Comparison of ENCODE assay signal across 17 mouse cellular contexts in the genomic region with DNA sequence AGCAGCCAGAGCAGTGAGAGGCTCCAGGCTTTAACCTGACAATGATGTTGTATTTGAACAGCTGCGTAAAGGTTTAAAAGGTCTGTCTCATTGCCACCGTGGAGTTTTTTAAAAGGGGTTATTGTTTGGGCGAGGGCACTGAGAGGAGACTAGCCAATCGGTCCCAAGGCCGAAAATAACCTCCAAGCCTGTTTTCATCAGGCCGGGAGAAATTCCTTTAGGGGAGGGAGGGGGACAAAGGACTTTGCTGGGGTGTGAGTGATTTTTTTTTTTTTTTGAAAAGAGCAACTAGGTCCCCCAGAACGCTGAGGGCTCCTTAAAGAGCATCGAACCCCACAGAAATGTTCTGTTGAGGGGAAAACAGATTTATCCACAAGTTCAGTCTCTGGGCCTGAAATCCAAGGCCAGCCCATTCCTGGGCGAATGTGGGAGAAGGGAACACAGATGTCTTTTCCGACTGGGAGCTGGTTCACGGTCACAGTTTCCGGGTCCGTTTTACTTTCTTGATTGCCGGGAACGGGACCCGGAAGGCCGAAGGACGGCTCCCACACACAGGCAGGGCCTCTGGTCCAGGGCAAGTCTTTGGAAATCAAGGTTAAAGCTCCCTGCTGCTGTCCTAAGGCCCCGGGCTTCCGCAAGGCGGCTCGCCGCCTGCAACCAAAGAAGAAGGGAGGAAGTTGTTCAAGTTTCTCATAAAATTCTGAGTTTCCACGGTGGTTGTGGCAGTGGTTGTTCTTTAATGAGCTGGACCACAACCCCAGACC. TPM values are rescaled to one million over a fixed set of nuclear protein-coding genes. Genes with fewer than 3 reads are reported as not detected.
A peak's percentile ranks its signal among the peaks of the same experiment; 100 is the strongest.
DNase-seq lines count a peak whose midpoint lies in the region; ATAC-seq lines count a peak whose summit lies in the region.
"Had no signal": no experiment of that assay in that cellular context is flagged by ENCODE, and none has a peak within 500 bp of the region (broad histone marks: within the 10 kb centered on the region; RNA-seq: fewer than 3 reads in every experiment).

No protein-coding gene starts in this region.

- peaks cover 44% of the 10 kb centered on the region for H3K4me1 ChIP-seq in limb, embryonic 10.5 days
- H3K4me1 ChIP-seq in forebrain, embryonic 12.5 days, result peaks cover 4% of the 10 kb centered on the region; the same call in 1 of the 2 replicates
- H3K4me1 ChIP-seq: midbrain, embryonic 15.5 days had no signal

- peak overlapping the region; percentile 80 for H3K4me3 ChIP-seq in limb, embryonic 10.5 days
- H3K4me3 ChIP-seq in forebrain, embryonic 12.5 days (replicated peaks), result no peak overlapping the region
- H3K4me3 ChIP-seq: heart, adult 2 months; midbrain, embryonic 15.5 days had no signal

- no peak overlapping the region for H3K9ac ChIP-seq in forebrain, embryonic 12.5 days
- H3K9ac ChIP-seq: liver, embryonic 14.5 days; midbrain, embryonic 15.5 days had no signal

- H3K9me3 ChIP-seq in limb, embryonic 10.5 days (replicated peaks), result no peaks in the 10 kb centered on the region
- H3K9me3 ChIP-seq in forebrain, embryonic 12.5 days, result no peaks in the 10 kb centered on the region
- H3K9me3 ChIP-seq: midbrain, embryonic 15.5 days had no signal

- no peak for ATAC-seq in forebrain, embryonic 12.5 days (ENCODE audit: low FRiP score)
- ATAC-seq: midbrain, embryonic 15.5 days had no signal

- H3K27me3 ChIP-seq in limb, embryonic 10.5 days (ENCODE audit: low read depth, poor library complexity, severe bottlenecking), result peaks cover 61% of the 10 kb centered on the region
- peaks cover 87% of the 10 kb centered on the region for H3K27me3 ChIP-seq in forebrain, embryonic 12.5 days

- peak overlapping the region; percentile 99 for H3K27ac ChIP-seq in limb, embryonic 10.5 days
- H3K27ac ChIP-seq in forebrain, embryonic 12.5 days, result no peak overlapping the region
- H3K27ac ChIP-seq: heart, adult 2 months; liver, embryonic 14.5 days; midbrain, embryonic 15.5 days had no signal

- WGBS in limb, embryonic 10.5 days, result under 1% methylated on average over 24 of the region's 24 CpGs
- WGBS in forebrain, embryonic 12.5 days, result 1% methylated on average over 24 of the region's 24 CpGs

- peak; percentile 3 for DNase-seq in adrenal gland, postnatal 14 days
- DNase-seq in adrenal gland, adult 8-10 months, result no peak
- peak; percentile 19 for DNase-seq in right cerebral cortex, postnatal 25 days
- DNase-seq in right cerebral cortex, postnatal 36 days (ENCODE audit: low spot score in 2 of 2), result no peak
- peak; percentile 77 for DNase-seq in limb, embryonic 10.5 days (ENCODE audit: low spot score)
- DNase-seq in layer of hippocampus, postnatal 14 days (ENCODE audit: low spot score in 2 of 2), result no peak
- no peak for DNase-seq in spleen, adult 12 weeks (ENCODE audit: low spot score)
- DNase-seq: heart, adult 2 months; heart, postnatal 4 days; thymus, postnatal 36 days had no signal

- H3K4me2 ChIP-seq in forebrain, embryonic 12.5 days, result no peak overlapping the region
- H3K4me2 ChIP-seq: midbrain, embryonic 15.5 days had no signal

- peaks cover 29% of the 10 kb centered on the region for H3K36me3 ChIP-seq in limb, embryonic 10.5 days
- no peaks in the 10 kb centered on the region for H3K36me3 ChIP-seq in forebrain, embryonic 12.5 days (replicated peaks)
- H3K36me3 ChIP-seq: midbrain, embryonic 15.5 days had no signal

RNA-seq across cellular contexts. Expression of a gene that starts 2.0 kb away (rescaled TPM):
- 0.71 TPM in 1 of 2 replicates, not detected in the other for total RNA-seq in adrenal gland, postnatal 14 days (2021)
- total RNA-seq in adrenal gland, adult 8-10 months (2022), result not detected
- polyA plus RNA-seq in limb, embryonic 10.5 days (2016; fragmentation: Nextera tagmentation; extraction: Ambion mirVana), result 51.1 and 68.0 TPM in 2 replicates
- total RNA-seq in layer of hippocampus, postnatal 14 days (2021), result not detected
- not detected in 2 replicates for polyA plus RNA-seq in forebrain, embryonic 12.5 days (2016; fragmentation: Nextera tagmentation; extraction: Ambion mirVana)
- total RNA-seq: heart, adult 2 months; heart, postnatal 4 days; left cerebral cortex, adult 18-20 months had no signal
- polyA plus RNA-seq: heart, adult 2 months; midbrain, embryonic 15.5 days; small intestine, adult 2 months had no signal

RNA-seq across cellular contexts. Expression of a gene that starts 7.8 kb away (rescaled TPM):
- total RNA-seq in adrenal gland, postnatal 14 days (2021), result 3.8 and 5.8 TPM in 2 replicates
- 1 to 10 TPM; 6.5 to 9.2 (median 7.0) TPM for total RNA-seq in adrenal gland, adult 8-10 months (2022)
- polyA plus RNA-seq in limb, embryonic 10.5 days (2016; fragmentation: Nextera tagmentation; extraction: Ambion mirVana), result 38.0 and 52.3 TPM in 2 replicates
- total RNA-seq in layer of hippocampus, postnatal 14 days (2021), result not detected
- not detected in 2 replicates for polyA plus RNA-seq in forebrain, embryonic 12.5 days (2016; fragmentation: Nextera tagmentation; extraction: Ambion mirVana)
- total RNA-seq: left cerebral cortex, adult 18-20 months had no signal
- polyA plus RNA-seq: midbrain, embryonic 15.5 days had no signal

RNA-seq across cellular contexts. Expression of a gene that starts 10.4 kb away (rescaled TPM):
- total RNA-seq in adrenal gland, postnatal 14 days (2021), result not detected in 2 replicates
- not detected for total RNA-seq in adrenal gland, adult 8-10 months (2022)
- polyA plus RNA-seq in limb, embryonic 10.5 days (2016; fragmentation: Nextera tagmentation; extraction: Ambion mirVana), result 31.0 and 34.6 TPM in 2 replicates
- not detected for total RNA-seq in layer of hippocampus, postnatal 14 days (2021)
- not detected in 2 replicates for polyA plus RNA-seq in forebrain, embryonic 12.5 days (2016; fragmentation: Nextera tagmentation; extraction: Ambion mirVana)
- total RNA-seq: heart, adult 2 months; heart, postnatal 4 days; left cerebral cortex, adult 18-20 months had no signal
- polyA plus RNA-seq: heart, adult 2 months; midbrain, embryonic 15.5 days; small intestine, adult 2 months; stomach, embryonic 16.5 days had no signal

RNA-seq across cellular contexts. Expression of a gene that starts 14.7 kb away (rescaled TPM):
- 24.6 and 24.9 TPM in 2 replicates for total RNA-seq in adrenal gland, postnatal 14 days (2021)
- total RNA-seq in adrenal gland, adult 8-10 months (2022), result 10 to 100 TPM; 33.3 to 45.8 (median 36.6) TPM
- polyA plus RNA-seq in limb, embryonic 10.5 days (2016; fragmentation: Nextera tagmentation; extraction: Ambion mirVana), result 11.6 and 17.4 TPM in 2 replicates
- total RNA-seq in layer of hippocampus, postnatal 14 days (2021), result not detected
- 0.08 TPM in 1 of 2 replicates, not detected in the other for polyA plus RNA-seq in forebrain, embryonic 12.5 days (2016; fragmentation: Nextera tagmentation; extraction: Ambion mirVana)
- total RNA-seq: left cerebral cortex, adult 18-20 months had no signal

RNA-seq across cellular contexts. Expression of a gene that starts 14.9 kb away (rescaled TPM):
- total RNA-seq in adrenal gland, postnatal 14 days (2021), result not detected in 2 replicates
- not detected for total RNA-seq in adrenal gland, adult 8-10 months (2022)
- polyA plus RNA-seq in limb, embryonic 10.5 days (2016; fragmentation: Nextera tagmentation; extraction: Ambion mirVana), result 26.0 and 44.8 TPM in 2 replicates
- not detected for total RNA-seq in layer of hippocampus, postnatal 14 days (2021)
- not detected in 2 replicates for polyA plus RNA-seq in forebrain, embryonic 12.5 days (2016; fragmentation: Nextera tagmentation; extraction: Ambion mirVana)
- total RNA-seq: adrenal gland, postnatal 4 days; heart, adult 2 months; heart, postnatal 4 days; left cerebral cortex, adult 18-20 months had no signal
- polyA plus RNA-seq: heart, adult 2 months; midbrain, embryonic 15.5 days; small intestine, adult 2 months had no signal

Comparison
In these comparisons a context has a peak if more than half of its experiments do, and no peak if none do; other contexts are left out.
1. DNase-seq: peak in adrenal gland, postnatal 14 days (single experiment), right cerebral cortex, postnatal 25 days (single experiment) and limb, embryonic 10.5 days (single experiment); none in adrenal gland, adult 8-10 months (single experiment), right cerebral cortex, postnatal 36 days (0 of 2), layer of hippocampus, postnatal 14 days (0 of 2) and spleen, adult 12 weeks (single experiment).